In genomic region chr10:88295091-88295490, GRCm38 (mm10) we compare ENCODE assay signal across 28 mouse cellular contexts.
DNase-seq lines count a peak whose midpoint lies in the region; ATAC-seq lines count a peak whose summit lies in the region.
"Had no signal": no experiment of that assay in that cellular context is flagged by ENCODE, and none has a peak within 500 bp of the region (broad histone marks: within the 10 kb centered on the region; RNA-seq: fewer than 3 reads in every experiment).

No protein-coding gene starts in this region.

- H3K9ac ChIP-seq in heart, embryonic 11.5 days (ENCODE audit: low read depth, low read length): no peak overlapping the region
- H3K9ac ChIP-seq: embryonic facial prominence, embryonic 12.5 days; forebrain, postnatal 0 days; kidney, embryonic 15.5 days; limb, embryonic 15.5 days; liver, embryonic 13.5 days; midbrain, embryonic 12.5 days; neural tube, embryonic 13.5 days had no signal

- WGBS in heart, embryonic 11.5 days (ENCODE audit: insufficient replicate concordance): 79% methylated on average over 6 of the region's 6 CpGs

- H3K27ac ChIP-seq in heart, embryonic 11.5 days (ENCODE audit: low read depth, low read length): no peak overlapping the region
- H3K27ac ChIP-seq: embryonic facial prominence, embryonic 12.5 days; kidney, embryonic 15.5 days; limb, embryonic 15.5 days; liver, embryonic 13.5 days; midbrain, embryonic 12.5 days; neural tube, embryonic 13.5 days had no signal

- H3K27me3 ChIP-seq in heart, embryonic 11.5 days (ENCODE audit: control insufficient read depth, insufficient read depth, low read length): no peaks in the 10 kb centered on the region
- H3K27me3 ChIP-seq: embryonic facial prominence, embryonic 12.5 days; kidney, embryonic 15.5 days; limb, embryonic 15.5 days; liver, embryonic 13.5 days; megakaryocyte, embryonic 14.5 days; midbrain, embryonic 12.5 days; neural tube, embryonic 13.5 days had no signal

- H3K36me3 ChIP-seq in heart, embryonic 11.5 days (ENCODE audit: control insufficient read depth, insufficient read depth, low read length): no peaks in the 10 kb centered on the region
- H3K36me3 ChIP-seq: embryonic facial prominence, embryonic 12.5 days; kidney, embryonic 15.5 days; limb, embryonic 15.5 days; liver, embryonic 13.5 days; midbrain, embryonic 12.5 days; neural tube, embryonic 13.5 days had no signal

- H3K4me1 ChIP-seq in heart, embryonic 11.5 days (ENCODE audit: control insufficient read depth, insufficient read depth, low read length): no peaks in the 10 kb centered on the region
- H3K4me1 ChIP-seq: embryonic facial prominence, embryonic 12.5 days; kidney, embryonic 15.5 days; liver, embryonic 13.5 days; megakaryocyte, embryonic 14.5 days; midbrain, embryonic 12.5 days; neural tube, embryonic 13.5 days had no signal

- H3K4me3 ChIP-seq in heart, embryonic 11.5 days (ENCODE audit: low read depth, low read length): no peak overlapping the region
- H3K4me3 ChIP-seq: embryonic facial prominence, embryonic 12.5 days; kidney, embryonic 15.5 days; limb, embryonic 15.5 days; liver, embryonic 13.5 days; megakaryocyte, embryonic 14.5 days; midbrain, embryonic 12.5 days; neural tube, embryonic 13.5 days had no signal

- peak; percentile 95 for DNase-seq in heart, adult 11 months
- DNase-seq in retina, embryonic 14.5 days (ENCODE audit: low spot score): peak; percentile 19
- DNase-seq in retina, postnatal 1 day: no peak
- DNase-seq in heart, adult 9 months (ENCODE audit: low spot score in 2 of 2): peak; percentile 32 to 53
- no peak for DNase-seq in layer of hippocampus, adult 18-20 months (ENCODE audit: low spot score in 2 of 2)
- DNase-seq in thymus, postnatal 0 days (ENCODE audit: low spot score): no peak
- no peak for DNase-seq in kidney, postnatal 10 days
- DNase-seq: cerebellum, adult 8-10 months; cerebellum, postnatal 25 days; forebrain, postnatal 0 days; kidney, adult 18-20 months; kidney, postnatal 36 days; liver, embryonic 13.5 days; lung, adult 18-20 months; lung, postnatal 4 days; right cerebral cortex, postnatal 25 days; spleen, adult 18-20 months; thymus, postnatal 25 days had no signal

- H3K9me3 ChIP-seq in heart, embryonic 11.5 days (replicated peaks; ENCODE audit: control insufficient read depth, low read length): no peaks in the 10 kb centered on the region
- H3K9me3 ChIP-seq: kidney, embryonic 15.5 days; limb, embryonic 15.5 days; liver, embryonic 13.5 days; neural tube, embryonic 13.5 days had no signal

- no peak for ATAC-seq in heart, embryonic 11.5 days (replicated peaks; ENCODE audit: insufficient number of reproducible peaks, low FRiP score, low TSS enrichment)
- ATAC-seq: CD4-positive, CD25-positive, alpha-beta regulatory T cell, adult 4 months; forebrain, postnatal 0 days; hindbrain, embryonic 16.5 days; lung, postnatal 0 days had no signal

- no peak overlapping the region for H3K4me2 ChIP-seq in heart, embryonic 11.5 days
- H3K4me2 ChIP-seq: embryonic facial prominence, embryonic 12.5 days; kidney, embryonic 15.5 days; limb, embryonic 15.5 days; liver, embryonic 13.5 days; midbrain, embryonic 12.5 days; neural tube, embryonic 13.5 days had no signal

Comparison
In these comparisons a context has a peak if more than half of its experiments do, and no peak if none do; other contexts are left out.
1. DNase-seq: peak in heart, adult 11 months (single experiment), retina, embryonic 14.5 days (single experiment) and heart, adult 9 months (2 of 2); none in retina, postnatal 1 day (single experiment), layer of hippocampus, adult 18-20 months (0 of 2), thymus, postnatal 0 days (single experiment) and kidney, postnatal 10 days (single experiment).